Mouse (Mus musculus): ENCODE measurements around the gene Tlr2. TPM values are rescaled to one million over a fixed set of nuclear protein-coding genes. Genes with fewer than 3 reads are reported as not detected.

Gene Tlr2
- polyA plus RNA-seq, 1 experiment from 2014 or later: 6.8 TPM

DNA sequence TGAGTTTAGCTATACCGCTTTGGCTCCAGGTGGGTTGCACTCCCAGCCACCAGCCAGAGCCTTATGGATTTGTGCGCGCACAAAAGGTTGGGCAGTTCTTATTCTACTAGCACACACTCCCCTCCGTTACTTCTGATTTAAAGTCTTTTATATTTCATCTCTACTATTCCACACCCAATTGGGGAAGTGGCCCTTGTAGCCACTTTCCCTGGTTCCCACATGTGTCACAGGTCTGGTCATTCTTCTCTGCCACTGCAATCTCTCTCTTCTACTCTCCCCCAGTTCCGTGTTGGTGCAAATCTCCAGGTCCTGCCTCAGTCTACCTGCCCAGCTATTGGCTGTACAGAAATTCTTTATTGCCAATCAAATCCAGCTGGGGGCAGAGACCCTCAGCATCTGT lies 14.1 kb upstream of the Tlr2 start:
- no peak overlapping the region for H3K4me2 ChIP-seq (ENCODE audit: low read depth, low read length)
- ATAC-seq (ENCODE audit: low read depth): no peak
- no peaks in the 10 kb centered on the region for H3K4me1 ChIP-seq (ENCODE audit: control insufficient read depth, insufficient read depth, low read length)
- H3K9me3 ChIP-seq (ENCODE audit: control insufficient read depth, low read length): no peaks in the 10 kb centered on the region
- DNase-seq (ENCODE audit: low spot score): no peak
- no peaks in the 10 kb centered on the region for H3K27me3 ChIP-seq (replicated peaks; ENCODE audit: control insufficient read depth, insufficient read depth, low read length)
- no peaks in the 10 kb centered on the region for H3K36me3 ChIP-seq (ENCODE audit: control insufficient read depth, insufficient read depth, low read length)
- H3K27ac ChIP-seq (replicated peaks; ENCODE audit: low read depth, low read length): no peak overlapping the region
- WGBS: 90% methylated on average over 5 of the region's 5 CpGs
- H3K4me3 ChIP-seq (ENCODE audit: low read depth, low read length): no peak overlapping the region
- H3K9ac ChIP-seq (ENCODE audit: low read depth, low read length): no peak overlapping the region

DNA sequence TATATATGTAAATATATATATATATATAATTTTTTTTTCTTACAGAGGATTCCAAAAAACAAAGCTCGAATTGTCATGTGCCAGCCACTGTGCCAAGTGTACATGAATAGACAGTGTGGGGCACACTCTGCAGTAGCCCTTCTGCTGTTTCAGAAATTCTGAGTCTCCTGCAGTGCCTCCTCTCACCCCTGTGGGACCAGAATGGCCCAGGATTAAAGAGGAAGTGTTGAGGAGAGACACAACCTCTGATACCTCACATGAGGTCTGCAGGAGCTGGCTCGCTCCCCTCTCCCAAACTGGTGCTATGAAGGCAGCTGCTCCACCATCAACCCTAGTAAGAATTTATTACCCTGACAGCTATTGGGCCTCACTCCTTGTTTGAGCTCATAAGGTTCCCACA lies 7.8 kb upstream of the Tlr2 start:
- Histone ChIP-seq H3K9me3 (ENCODE audit: control insufficient read depth, low read length) (no peaks in the 10 kb centered on the region), H3K27ac (replicated peaks; ENCODE audit: low read depth, low read length) (no peak overlapping the region), H3K36me3 (ENCODE audit: control insufficient read depth, insufficient read depth, low read length) (no peaks in the 10 kb centered on the region), H3K4me1 (ENCODE audit: control insufficient read depth, insufficient read depth, low read length) (no peaks in the 10 kb centered on the region), H3K4me2 (ENCODE audit: low read depth, low read length) (no peak overlapping the region), H3K27me3 (replicated peaks; ENCODE audit: control insufficient read depth, insufficient read depth, low read length) (no peaks in the 10 kb centered on the region), H3K4me3 (ENCODE audit: low read depth, low read length) (no peak overlapping the region), H3K9ac (ENCODE audit: low read depth, low read length) (no peak overlapping the region)
- 85% methylated on average over 2 of the region's 2 CpGs for WGBS
- ATAC-seq (ENCODE audit: low read depth) (no peak), DNase-seq (ENCODE audit: low spot score) (no peak)

DNA sequence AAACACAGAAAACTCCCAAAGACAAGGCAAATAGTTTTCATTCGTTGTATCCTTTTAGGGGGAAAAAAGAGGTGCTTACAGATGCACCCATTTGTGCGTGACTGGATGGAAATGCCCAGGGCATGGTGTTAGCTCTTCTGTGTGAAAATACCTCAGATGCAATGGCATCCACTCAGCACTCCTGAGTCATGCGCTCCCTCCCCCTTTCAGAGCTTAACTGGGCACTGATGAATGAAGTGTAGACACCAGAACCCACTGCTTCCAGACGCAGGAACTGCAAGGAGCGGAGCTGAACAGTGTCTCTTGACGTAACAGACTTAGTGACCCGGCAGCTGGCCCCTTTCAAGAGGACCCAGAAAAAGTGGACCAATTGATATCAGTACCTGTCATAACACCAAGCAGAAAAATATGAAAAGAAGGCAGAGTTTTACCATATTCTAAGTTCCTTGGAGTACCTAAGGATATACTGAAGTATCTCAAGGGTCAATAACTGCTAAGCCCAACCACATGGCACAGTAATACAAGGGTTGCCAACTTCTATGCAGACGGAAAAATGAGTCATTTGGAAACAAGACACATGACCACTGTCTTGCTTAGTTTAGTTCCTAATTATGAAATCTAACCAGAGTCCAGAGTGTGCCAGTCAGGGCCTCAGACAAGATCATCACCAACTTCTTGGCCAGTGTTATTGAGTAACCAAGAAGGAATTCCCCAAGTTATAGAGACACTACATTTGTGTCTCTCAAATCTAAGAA lies 3.4 kb upstream of the Tlr2 start:
- no peaks in the 10 kb centered on the region; the same call in 1 of the 2 replicates for H3K4me1 ChIP-seq (ENCODE audit: control insufficient read depth, insufficient read depth, low read length)
- no peak overlapping the region for H3K9ac ChIP-seq (ENCODE audit: low read depth, low read length)
- H3K4me3 ChIP-seq (ENCODE audit: low read depth, low read length): no peak overlapping the region
- no peak overlapping the region for H3K27ac ChIP-seq (replicated peaks; ENCODE audit: low read depth, low read length)
- H3K4me2 ChIP-seq (ENCODE audit: low read depth, low read length): no peak overlapping the region
- DNase-seq (ENCODE audit: low spot score) (no peak), ATAC-seq (ENCODE audit: low read depth) (no peak)
- WGBS: 53% methylated on average over 8 of the region's 8 CpGs
- H3K9me3 ChIP-seq (ENCODE audit: control insufficient read depth, low read length): no peaks in the 10 kb centered on the region
- no peaks in the 10 kb centered on the region for H3K36me3 ChIP-seq (ENCODE audit: control insufficient read depth, insufficient read depth, low read length)
- H3K27me3 ChIP-seq (replicated peaks; ENCODE audit: control insufficient read depth, insufficient read depth, low read length): no peaks in the 10 kb centered on the region

DNA sequence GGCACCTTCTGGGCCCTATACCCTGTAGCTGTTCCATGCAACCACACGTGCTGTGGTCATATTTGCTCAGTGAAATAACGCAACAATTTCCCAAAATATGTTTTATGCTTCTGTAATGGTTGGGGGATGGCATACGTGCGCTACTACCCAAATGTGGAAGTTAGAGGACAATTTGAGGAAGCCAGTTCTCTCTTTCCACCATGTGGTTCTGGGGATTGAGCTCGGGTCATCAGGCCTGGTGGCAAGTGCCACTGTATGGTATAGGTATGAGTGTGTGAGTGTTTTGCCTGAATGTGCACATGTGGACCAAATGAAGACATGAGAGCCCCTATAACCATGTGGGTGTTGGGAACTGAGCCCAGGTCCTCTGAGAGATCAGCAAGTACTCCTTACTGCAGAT lies 2.1 kb downstream of the Tlr2 start:
- DNase-seq (ENCODE audit: low spot score) (no peak), ATAC-seq (ENCODE audit: low read depth) (no peak)
- Histone ChIP-seq H3K4me3 (ENCODE audit: low read depth, low read length) (no peak overlapping the region), H3K4me2 (ENCODE audit: low read depth, low read length) (no peak overlapping the region; the same call in 1 of the 2 replicates), H3K27ac (replicated peaks; ENCODE audit: low read depth, low read length) (no peak overlapping the region), H3K27me3 (replicated peaks; ENCODE audit: control insufficient read depth, insufficient read depth, low read length) (no peaks in the 10 kb centered on the region), H3K4me1 (ENCODE audit: control insufficient read depth, insufficient read depth, low read length) (no peaks in the 10 kb centered on the region; the same call in 1 of the 2 replicates), H3K9ac (ENCODE audit: low read depth, low read length) (no peak overlapping the region), H3K9me3 (ENCODE audit: control insufficient read depth, low read length) (no peaks in the 10 kb centered on the region), H3K36me3 (ENCODE audit: control insufficient read depth, insufficient read depth, low read length) (no peaks in the 10 kb centered on the region)
- 92% methylated on average over 5 of the region's 5 CpGs for WGBS

DNA sequence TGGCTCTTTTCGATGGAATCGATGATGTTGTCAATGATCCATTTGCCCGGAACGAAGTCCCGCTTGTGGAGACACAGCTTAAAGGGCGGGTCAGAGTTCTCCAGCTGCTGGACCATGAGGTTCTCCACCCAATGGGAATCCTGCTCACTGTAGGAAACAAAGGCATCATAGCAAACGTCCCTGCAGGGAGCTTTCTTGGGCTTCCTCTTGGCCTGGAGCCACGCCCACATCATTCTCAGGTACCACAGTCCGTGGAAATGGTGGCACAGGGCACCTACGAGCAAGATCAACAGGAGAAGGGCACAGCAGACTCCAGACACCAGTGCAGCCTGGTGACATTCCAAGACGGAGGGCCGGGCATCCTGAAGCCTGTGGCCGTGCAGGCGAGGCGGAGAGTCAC lies 4.9 kb downstream of the Tlr2 start:
- H3K36me3 ChIP-seq (ENCODE audit: control insufficient read depth, insufficient read depth, low read length): no peaks in the 10 kb centered on the region
- no peak overlapping the region for H3K4me2 ChIP-seq (ENCODE audit: low read depth, low read length)
- no peak overlapping the region for H3K27ac ChIP-seq (replicated peaks; ENCODE audit: low read depth, low read length)
- no peak overlapping the region for H3K4me3 ChIP-seq (ENCODE audit: low read depth, low read length)
- WGBS: 75% methylated on average over 15 of the region's 15 CpGs
- H3K4me1 ChIP-seq (ENCODE audit: control insufficient read depth, insufficient read depth, low read length): no peaks in the 10 kb centered on the region; the same call in 1 of the 2 replicates
- H3K27me3 ChIP-seq (replicated peaks; ENCODE audit: control insufficient read depth, insufficient read depth, low read length): no peaks in the 10 kb centered on the region
- ATAC-seq (ENCODE audit: low read depth): no peak
- DNase-seq (ENCODE audit: low spot score): no peak
- no peaks in the 10 kb centered on the region for H3K9me3 ChIP-seq (ENCODE audit: control insufficient read depth, low read length)
- no peak overlapping the region for H3K9ac ChIP-seq (ENCODE audit: low read depth, low read length)

DNA sequence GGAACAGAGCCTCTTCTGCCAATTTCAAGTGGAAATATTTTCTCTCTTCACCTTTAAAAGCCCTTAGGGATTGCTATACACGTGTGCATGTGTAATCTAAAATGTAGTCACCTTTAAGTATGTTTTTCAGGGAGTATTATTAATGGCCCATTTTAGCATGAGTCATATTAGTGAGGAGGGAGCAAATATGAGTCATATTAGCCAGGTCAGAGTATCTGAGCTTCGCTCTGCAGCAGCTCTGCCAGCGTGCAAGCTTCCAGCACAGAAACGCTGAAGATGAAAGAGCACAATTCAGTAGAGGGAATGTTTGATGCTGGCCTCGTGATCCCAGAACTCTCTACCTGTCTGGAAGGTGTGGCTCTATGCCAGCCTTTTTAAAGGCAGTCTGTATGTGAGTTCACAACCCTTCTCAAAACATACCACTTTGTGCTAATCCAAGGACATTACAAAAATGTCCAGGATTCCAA lies 13.4 kb downstream of the Tlr2 start:
- DNase-seq (ENCODE audit: low spot score) (peak; percentile 38), ATAC-seq (ENCODE audit: low read depth) (no peak)
- 0 out of 2 replicates have a peak overlapping the region, but pooled peaks have one; percentile 10 for H3K27ac ChIP-seq (replicated peaks; ENCODE audit: low read depth, low read length)
- H3K27me3 ChIP-seq (replicated peaks; ENCODE audit: control insufficient read depth, insufficient read depth, low read length): no peaks in the 10 kb centered on the region
- H3K4me1 ChIP-seq (ENCODE audit: control insufficient read depth, insufficient read depth, low read length): peaks cover 5% of the 10 kb centered on the region; the same call in 1 of the 2 replicates
- H3K9me3 ChIP-seq (ENCODE audit: control insufficient read depth, low read length): no peaks in the 10 kb centered on the region
- no peak overlapping the region for H3K4me3 ChIP-seq (ENCODE audit: low read depth, low read length)
- no peak overlapping the region for H3K4me2 ChIP-seq (ENCODE audit: low read depth, low read length)
- no peaks in the 10 kb centered on the region for H3K36me3 ChIP-seq (ENCODE audit: control insufficient read depth, insufficient read depth, low read length)
- no peak overlapping the region for H3K9ac ChIP-seq (ENCODE audit: low read depth, low read length)
- 44% methylated on average over 5 of the region's 5 CpGs for WGBS

DNA sequence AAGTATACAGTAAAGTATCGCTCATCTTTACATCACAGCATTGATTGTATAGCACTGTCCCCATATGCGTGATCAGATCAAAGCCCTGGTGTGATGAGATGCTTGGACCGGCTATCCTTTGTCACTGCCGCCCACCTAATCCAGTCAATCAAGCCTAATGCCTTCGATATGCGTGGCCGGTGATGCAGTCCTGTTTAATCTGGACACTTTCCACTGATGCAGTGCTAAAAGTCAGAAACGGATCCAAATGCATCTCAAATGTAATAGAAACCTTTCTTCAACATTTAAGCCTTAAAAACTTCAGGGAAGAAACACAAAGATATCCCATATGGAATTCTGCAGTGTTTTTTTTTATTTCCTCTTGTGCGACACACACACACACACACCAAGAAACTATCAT lies 13.9 kb downstream of the Tlr2 start:
- Histone ChIP-seq H3K36me3 (ENCODE audit: control insufficient read depth, insufficient read depth, low read length) (no peaks in the 10 kb centered on the region), H3K9me3 (ENCODE audit: control insufficient read depth, low read length) (no peaks in the 10 kb centered on the region), H3K27me3 (replicated peaks; ENCODE audit: control insufficient read depth, insufficient read depth, low read length) (no peaks in the 10 kb centered on the region), H3K4me1 (ENCODE audit: control insufficient read depth, insufficient read depth, low read length) (peaks cover 5% of the 10 kb centered on the region; the same call in 1 of the 2 replicates), H3K4me2 (ENCODE audit: low read depth, low read length) (no peak overlapping the region), H3K4me3 (ENCODE audit: low read depth, low read length) (no peak overlapping the region), H3K27ac (replicated peaks; ENCODE audit: low read depth, low read length) (no peak overlapping the region), H3K9ac (ENCODE audit: low read depth, low read length) (no peak overlapping the region)
- DNase-seq (ENCODE audit: low spot score): no peak
- 72% methylated on average over 9 of the region's 9 CpGs for WGBS
- ATAC-seq (ENCODE audit: low read depth): no peak

DNA sequence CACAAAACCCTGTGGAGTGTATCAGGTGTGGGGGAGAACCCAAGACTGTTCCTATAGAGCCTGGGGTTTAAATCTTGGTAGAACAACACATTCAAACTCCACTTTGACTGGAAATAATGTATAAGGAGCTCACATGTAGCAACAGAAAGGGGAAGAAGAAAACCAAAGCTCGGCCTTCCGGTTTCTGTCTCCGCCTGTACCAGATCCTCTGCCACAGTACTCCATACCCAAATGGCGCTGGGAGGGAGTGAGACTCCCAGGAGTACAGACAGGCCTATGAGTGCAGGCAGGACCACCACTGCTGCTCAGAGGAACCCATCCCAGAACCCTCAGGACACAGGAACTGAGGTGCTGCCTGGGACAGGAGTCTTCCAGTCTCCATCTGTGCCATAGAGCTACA lies 17.8 kb downstream of the Tlr2 start:
- Histone ChIP-seq H3K4me1 (ENCODE audit: control insufficient read depth, insufficient read depth, low read length) (peaks cover 5% of the 10 kb centered on the region; the same call in 1 of the 2 replicates), H3K4me3 (ENCODE audit: low read depth, low read length) (no peak overlapping the region), H3K27me3 (replicated peaks; ENCODE audit: control insufficient read depth, insufficient read depth, low read length) (no peaks in the 10 kb centered on the region), H3K9ac (ENCODE audit: low read depth, low read length) (no peak overlapping the region), H3K27ac (replicated peaks; ENCODE audit: low read depth, low read length) (no peak overlapping the region), H3K36me3 (ENCODE audit: control insufficient read depth, insufficient read depth, low read length) (no peaks in the 10 kb centered on the region), H3K4me2 (ENCODE audit: low read depth, low read length) (no peak overlapping the region), H3K9me3 (ENCODE audit: control insufficient read depth, low read length) (no peaks in the 10 kb centered on the region)
- DNase-seq (ENCODE audit: low spot score) (no peak), ATAC-seq (ENCODE audit: low read depth) (no peak)
- WGBS: 81% methylated on average over 4 of the region's 4 CpGs

DNA sequence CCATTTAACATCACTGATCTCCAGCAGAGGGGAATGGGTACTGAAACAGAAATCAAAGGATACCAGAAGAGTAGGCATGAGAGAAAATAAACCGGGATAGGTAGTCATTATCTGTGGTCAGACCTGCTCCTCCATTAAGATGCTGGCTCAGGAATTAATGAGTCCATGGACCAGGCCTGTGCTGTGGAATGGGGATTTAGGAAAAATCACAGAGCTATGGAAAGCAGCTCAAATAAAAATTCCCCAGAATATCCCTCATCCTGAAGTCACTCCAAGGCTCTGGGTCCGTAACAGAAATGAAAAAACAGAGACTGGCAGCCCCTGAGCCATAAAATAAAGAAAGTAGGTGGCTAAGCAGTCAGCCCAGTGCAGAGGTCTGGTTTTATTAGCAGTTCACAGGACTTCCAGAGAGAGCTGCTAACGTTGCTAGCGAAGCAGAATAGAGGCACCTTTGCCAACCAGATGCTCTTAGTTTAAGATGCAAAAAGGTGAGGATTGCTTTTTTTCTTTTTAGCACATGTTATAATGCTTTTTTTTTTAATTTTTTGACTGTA lies 25.1 kb downstream of the Tlr2 start:
- no peak overlapping the region for H3K9ac ChIP-seq (ENCODE audit: low read depth, low read length)
- H3K27ac ChIP-seq (replicated peaks; ENCODE audit: low read depth, low read length): no peak overlapping the region
- DNase-seq (ENCODE audit: low spot score): no peak
- no peaks in the 10 kb centered on the region for H3K36me3 ChIP-seq (ENCODE audit: control insufficient read depth, insufficient read depth, low read length)
- 73% methylated on average over 4 of the region's 4 CpGs for WGBS
- 0 out of 2 replicates have a peak, but pooled peaks cover 9% of the 10 kb centered on the region for H3K4me1 ChIP-seq (ENCODE audit: control insufficient read depth, insufficient read depth, low read length)
- no peak overlapping the region for H3K4me3 ChIP-seq (ENCODE audit: low read depth, low read length)
- ATAC-seq (ENCODE audit: low read depth): no peak
- H3K27me3 ChIP-seq (replicated peaks; ENCODE audit: control insufficient read depth, insufficient read depth, low read length): no peaks in the 10 kb centered on the region
- H3K4me2 ChIP-seq (ENCODE audit: low read depth, low read length): no peak overlapping the region
- no peaks in the 10 kb centered on the region for H3K9me3 ChIP-seq (ENCODE audit: control insufficient read depth, low read length)
